Mouse (Mus musculus): ENCODE measurements around the gene Csf3r. TPM values are rescaled to one million over a fixed set of nuclear protein-coding genes. Genes with fewer than 3 reads are reported as not detected.
"Not testable (repeated sequence)": the region's sequence is repeated elsewhere in the genome, so short reads cannot be mapped to it uniquely, and the experiment has no call there.

Gene Csf3r
- 1.1 and 1.4 TPM in 2 replicates for polyA plus RNA-seq (2015; fragmentation: Nextera tagmentation; extraction: Ambion mirVana)

DNA sequence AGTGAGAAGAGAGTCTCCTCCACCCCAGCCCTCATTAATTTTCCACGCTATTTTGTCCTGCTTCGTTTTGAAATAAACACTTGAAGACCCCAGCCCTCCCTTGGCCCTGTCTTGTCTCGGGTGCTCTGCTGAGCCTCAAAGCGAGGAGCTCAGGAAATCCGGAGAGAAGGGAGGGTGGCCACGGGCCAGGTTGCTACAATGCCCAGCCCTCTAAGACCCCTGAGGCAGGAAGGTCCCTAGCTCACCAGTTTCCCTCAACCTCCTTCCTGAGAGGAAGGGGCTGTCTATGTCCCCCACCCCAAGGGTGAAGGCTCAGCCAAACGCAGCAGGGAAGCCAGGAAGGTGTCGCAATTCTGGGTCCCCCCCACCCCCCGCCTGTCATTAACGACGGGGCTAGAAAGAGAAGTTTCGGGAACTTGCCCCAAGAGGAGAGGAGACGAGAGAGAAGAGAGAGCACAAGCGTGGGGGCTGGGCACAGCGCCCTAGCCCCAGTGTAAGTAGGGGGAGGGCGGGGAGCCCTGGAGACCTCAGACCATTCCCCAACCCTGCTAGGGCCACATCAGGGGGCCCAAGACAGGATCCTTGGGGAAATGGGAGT is at the start of gene Csf3r:
Gene Csf3r, plus strand, starts transcription at position 248 of the 598 bp plus-strand sequence.
- no peaks in the 10 kb centered on the region for H3K36me3 ChIP-seq
- H3K9ac ChIP-seq, result no peak within 1 kb of the TSS
- WGBS, result 47% methylated on average over 16 of the region's 16 CpGs
- H3K4me1 ChIP-seq, result no peaks in the 10 kb centered on the region
- no peaks in the 10 kb centered on the region for H3K27me3 ChIP-seq
- no peak within 1 kb of the TSS for H3K4me2 ChIP-seq
- ATAC-seq (replicated peaks; ENCODE audit: low FRiP score), result no peak
- no peak within 1 kb of the TSS for H3K4me3 ChIP-seq (replicated peaks)
- no peaks in the 10 kb centered on the region for H3K9me3 ChIP-seq (replicated peaks)
- no peak within 1 kb of the TSS for H3K27ac ChIP-seq

DNA sequence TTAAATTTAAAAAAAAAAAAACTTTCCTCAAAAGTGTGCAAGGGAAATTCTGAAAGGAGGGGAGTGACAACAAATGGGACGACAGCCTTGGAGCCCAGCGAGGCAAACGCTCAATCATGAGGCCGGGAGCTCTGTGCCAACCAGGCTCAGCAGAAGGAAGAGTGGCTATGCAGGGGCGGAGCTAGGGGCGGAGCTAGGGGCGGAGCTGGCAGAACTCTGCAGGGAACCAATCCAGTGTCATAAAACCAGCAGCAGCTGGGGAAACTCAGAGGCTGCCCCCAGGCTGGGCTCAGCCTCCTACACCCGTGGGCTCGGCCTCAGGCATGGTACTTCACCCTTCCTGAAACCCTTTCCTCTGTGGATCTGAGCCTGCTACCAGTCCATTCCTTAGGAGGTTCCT is 46.6 kb upstream of the Csf3r start:
- Histone ChIP-seq H3K9ac (no peak overlapping the region), H3K4me2 (no peak overlapping the region), H3K9me3 (replicated peaks) (no peaks in the 10 kb centered on the region), H3K4me1 (peaks cover 16% of the 10 kb centered on the region), H3K27me3 (no peaks in the 10 kb centered on the region), H3K4me3 (replicated peaks) (no peak overlapping the region), H3K36me3 (no peaks in the 10 kb centered on the region), H3K27ac (no peak overlapping the region)
- WGBS, result 51% methylated on average over 9 of the region's 9 CpGs
- no peak; the same call in 1 of the 2 replicates for ATAC-seq (replicated peaks; ENCODE audit: low FRiP score)

DNA sequence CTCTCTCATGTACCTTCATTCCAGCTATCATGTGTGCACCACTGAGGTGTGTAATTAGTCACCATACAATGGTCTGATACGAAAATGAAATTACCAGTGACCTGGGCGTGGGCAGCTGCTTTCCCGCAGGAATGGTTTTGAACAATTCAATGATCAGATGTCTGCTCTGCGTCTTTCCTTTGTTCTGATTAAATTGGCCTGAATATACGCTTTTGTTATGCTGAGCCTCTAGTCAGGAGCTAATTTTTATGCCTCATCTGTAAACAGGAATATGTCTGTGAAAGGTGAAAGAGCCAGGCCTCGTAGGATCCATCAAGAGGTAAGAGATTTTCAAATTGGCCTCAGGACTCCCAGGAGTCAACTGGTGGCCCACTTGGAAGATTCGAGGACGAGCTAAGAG is 41.1 kb upstream of the Csf3r start:
- no peaks in the 10 kb centered on the region for H3K36me3 ChIP-seq
- H3K4me3 ChIP-seq (replicated peaks), result no peak overlapping the region
- H3K9me3 ChIP-seq (replicated peaks), result no peaks in the 10 kb centered on the region
- 82% methylated on average over 8 of the region's 8 CpGs for WGBS
- no peak overlapping the region for H3K4me2 ChIP-seq
- no peak for ATAC-seq (replicated peaks; ENCODE audit: low FRiP score)
- peaks cover 2% of the 10 kb centered on the region for H3K27me3 ChIP-seq
- H3K27ac ChIP-seq, result no peak overlapping the region
- no peak overlapping the region for H3K9ac ChIP-seq
- H3K4me1 ChIP-seq, result peaks cover 6% of the 10 kb centered on the region; the same call in 1 of the 2 replicates

DNA sequence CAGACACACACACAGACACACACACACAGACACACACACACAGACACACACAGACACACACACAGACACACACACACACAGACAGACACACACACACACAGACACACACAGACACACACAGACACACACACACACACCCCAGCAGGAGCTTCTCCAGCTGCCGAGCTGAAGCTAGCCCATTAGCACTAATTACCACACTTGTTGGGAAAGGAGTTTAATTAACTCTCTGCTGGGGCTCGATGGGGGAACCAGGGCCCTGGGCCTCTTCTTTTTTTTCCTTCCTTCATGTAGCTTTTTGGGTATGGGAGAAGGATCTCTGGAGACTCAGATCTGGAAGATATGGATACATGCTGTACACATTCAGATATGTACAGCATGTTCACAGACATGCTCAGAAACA is 38.6 kb upstream of the Csf3r start:
- not testable (repeated sequence) for H3K9ac ChIP-seq; ATAC-seq (replicated peaks; ENCODE audit: low FRiP score); H3K36me3 ChIP-seq; H3K4me1 ChIP-seq; H3K9me3 ChIP-seq (replicated peaks); H3K4me3 ChIP-seq (replicated peaks); H3K4me2 ChIP-seq; H3K27ac ChIP-seq
- WGBS, result 29% methylated on average over 2 of the region's 2 CpGs
- peaks cover 17% of the 10 kb centered on the region for H3K27me3 ChIP-seq

DNA sequence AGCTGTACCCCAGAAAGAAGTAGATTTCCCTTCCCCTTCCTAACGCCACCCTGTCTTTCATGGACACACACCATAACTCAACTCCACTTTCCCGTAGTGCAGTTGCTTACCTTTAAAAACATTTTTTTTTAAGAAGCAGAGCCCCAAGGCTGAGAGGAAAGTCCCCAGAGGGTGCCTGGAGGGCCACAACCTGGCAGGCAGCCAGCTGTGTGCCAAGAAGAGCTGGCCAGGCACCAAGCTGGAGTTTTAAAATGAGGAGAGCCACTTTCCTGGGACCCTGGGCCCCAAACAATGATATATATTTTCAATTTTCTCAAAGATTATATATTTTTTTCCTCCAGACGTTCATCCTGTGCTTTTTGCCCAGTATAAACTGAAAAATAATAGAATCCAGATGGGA is 37.3 kb upstream of the Csf3r start:
- no peaks in the 10 kb centered on the region for H3K9me3 ChIP-seq (replicated peaks)
- peaks cover 17% of the 10 kb centered on the region for H3K27me3 ChIP-seq
- H3K4me2 ChIP-seq, result no peak overlapping the region
- WGBS, result 69% methylated on average over 3 of the region's 3 CpGs
- H3K4me3 ChIP-seq (replicated peaks), result no peak overlapping the region
- ATAC-seq (replicated peaks; ENCODE audit: low FRiP score), result no peak
- H3K9ac ChIP-seq, result no peak overlapping the region
- no peaks in the 10 kb centered on the region for H3K36me3 ChIP-seq
- peaks cover 6% of the 10 kb centered on the region; the same call in 1 of the 2 replicates for H3K4me1 ChIP-seq
- no peak overlapping the region for H3K27ac ChIP-seq

DNA sequence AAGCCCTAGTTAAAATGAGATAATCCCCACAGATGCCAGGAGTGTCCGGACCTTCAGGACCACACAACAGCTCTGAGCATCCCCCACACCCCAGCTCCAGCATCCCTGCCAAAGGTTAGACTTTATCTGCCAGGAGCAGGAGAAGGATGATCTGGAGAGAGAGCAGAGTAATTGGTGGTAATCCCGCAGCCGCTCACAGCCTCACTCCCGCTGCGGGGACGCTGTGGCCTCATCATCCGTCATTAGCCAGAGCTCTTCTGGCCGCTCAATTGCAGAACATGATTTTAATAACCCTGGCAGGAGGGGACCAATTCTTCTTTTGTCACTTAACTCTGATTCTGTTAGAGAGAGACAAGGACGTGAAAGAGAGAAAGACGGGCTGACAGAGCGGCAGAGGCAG is 35.3 kb upstream of the Csf3r start:
- no peaks in the 10 kb centered on the region for H3K36me3 ChIP-seq
- 56% methylated on average over 11 of the region's 11 CpGs for WGBS
- peaks cover 17% of the 10 kb centered on the region for H3K27me3 ChIP-seq
- no peak overlapping the region for H3K4me2 ChIP-seq
- H3K4me1 ChIP-seq, result peaks cover 5% of the 10 kb centered on the region; the same call in 1 of the 2 replicates
- H3K9me3 ChIP-seq (replicated peaks), result no peaks in the 10 kb centered on the region
- H3K27ac ChIP-seq, result no peak overlapping the region
- no peak for ATAC-seq (replicated peaks; ENCODE audit: low FRiP score)
- no peak overlapping the region for H3K4me3 ChIP-seq (replicated peaks)
- H3K9ac ChIP-seq, result no peak overlapping the region

DNA sequence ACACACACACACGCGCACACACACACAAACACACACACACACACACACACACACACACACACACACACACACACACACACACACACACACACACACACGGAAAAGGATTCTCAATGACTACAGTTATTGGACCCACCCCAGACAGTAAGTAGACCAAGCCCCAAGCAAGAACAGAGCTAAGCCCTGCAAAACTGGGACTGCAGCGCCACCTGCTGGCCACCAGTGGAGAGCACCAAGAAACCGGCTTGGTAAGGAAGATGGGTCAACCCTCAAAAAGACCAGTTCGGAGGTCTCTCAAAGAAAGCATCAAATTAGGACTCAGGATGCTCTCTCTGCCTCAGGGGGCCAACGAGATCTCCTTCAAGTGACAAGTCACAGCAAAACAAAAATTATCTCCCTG is 34.2 kb upstream of the Csf3r start:
- no peak for ATAC-seq (replicated peaks; ENCODE audit: low FRiP score)
- Histone ChIP-seq H3K9ac (no peak overlapping the region), H3K9me3 (replicated peaks) (no peaks in the 10 kb centered on the region), H3K4me1 (no peaks in the 10 kb centered on the region), H3K27ac (no peak overlapping the region), H3K27me3 (peaks cover 17% of the 10 kb centered on the region), H3K36me3 (no peaks in the 10 kb centered on the region), H3K4me2 (no peak overlapping the region), H3K4me3 (replicated peaks) (no peak overlapping the region)
- 11% methylated on average over 5 of the region's 7 CpGs for WGBS

DNA sequence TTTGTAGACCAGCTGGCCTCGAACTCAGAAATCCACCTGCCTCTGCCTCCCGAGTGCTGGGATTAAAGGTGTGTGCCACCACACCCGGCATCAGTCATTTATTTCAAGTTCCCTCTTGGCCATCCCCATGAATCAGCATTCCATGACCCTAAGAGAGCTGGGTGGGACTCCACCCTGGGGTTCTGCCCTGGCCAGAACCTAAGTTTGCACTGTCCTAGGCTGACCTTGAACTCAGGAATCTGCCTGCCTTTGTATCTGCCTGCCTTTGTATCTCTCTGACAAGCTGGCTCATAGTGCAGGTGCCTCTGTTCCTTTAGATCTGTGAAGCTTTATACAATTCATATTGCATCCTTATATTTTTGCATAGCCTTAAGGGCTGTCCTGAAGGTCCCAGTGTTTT is 32.1 kb upstream of the Csf3r start:
- 77% methylated on average over 3 of the region's 3 CpGs for WGBS
- no peak overlapping the region for H3K4me2 ChIP-seq
- no peak for ATAC-seq (replicated peaks; ENCODE audit: low FRiP score)

DNA sequence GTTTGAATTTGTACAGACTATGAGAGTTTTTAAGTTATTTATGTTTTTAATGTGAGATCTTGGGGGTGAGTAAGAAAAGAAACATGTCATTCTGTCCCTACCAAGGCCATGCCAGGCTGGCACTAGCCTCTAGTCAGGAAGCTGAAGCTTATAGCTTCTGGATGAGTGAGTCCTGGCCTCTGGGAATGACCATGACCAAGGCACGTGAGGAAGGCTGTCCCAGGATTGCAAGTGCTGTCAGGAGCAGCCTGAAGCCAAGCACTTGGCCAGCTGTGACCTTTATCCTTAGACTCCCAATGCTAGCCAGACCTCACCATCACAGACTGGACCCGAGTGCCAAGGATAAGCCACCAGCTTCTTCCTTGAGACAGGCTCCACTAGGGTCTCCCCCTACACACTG is 31.4 kb upstream of the Csf3r start:
- no peak overlapping the region for H3K4me3 ChIP-seq (replicated peaks)
- H3K27me3 ChIP-seq, result peaks cover 17% of the 10 kb centered on the region
- no peak overlapping the region for H3K4me2 ChIP-seq
- no peak for ATAC-seq (replicated peaks; ENCODE audit: low FRiP score)
- peaks cover 3% of the 10 kb centered on the region; the same call in 1 of the 2 replicates for H3K9me3 ChIP-seq (replicated peaks)
- no peaks in the 10 kb centered on the region for H3K36me3 ChIP-seq
- H3K4me1 ChIP-seq, result no peaks in the 10 kb centered on the region
- no peak overlapping the region for H3K27ac ChIP-seq
- H3K9ac ChIP-seq, result no peak overlapping the region
- 30% methylated on average over 2 of the region's 2 CpGs for WGBS

More for the DNA sequence above, 32.1 kb upstream of the Csf3r start:
- H3K27me3 ChIP-seq, result peaks cover 17% of the 10 kb centered on the region
- H3K9ac ChIP-seq, result no peak overlapping the region
- H3K4me1 ChIP-seq, result no peaks in the 10 kb centered on the region
- no peak overlapping the region for H3K4me3 ChIP-seq (replicated peaks)
- no peak overlapping the region for H3K27ac ChIP-seq
- H3K36me3 ChIP-seq, result no peaks in the 10 kb centered on the region
- no peaks in the 10 kb centered on the region for H3K9me3 ChIP-seq (replicated peaks)

DNA sequence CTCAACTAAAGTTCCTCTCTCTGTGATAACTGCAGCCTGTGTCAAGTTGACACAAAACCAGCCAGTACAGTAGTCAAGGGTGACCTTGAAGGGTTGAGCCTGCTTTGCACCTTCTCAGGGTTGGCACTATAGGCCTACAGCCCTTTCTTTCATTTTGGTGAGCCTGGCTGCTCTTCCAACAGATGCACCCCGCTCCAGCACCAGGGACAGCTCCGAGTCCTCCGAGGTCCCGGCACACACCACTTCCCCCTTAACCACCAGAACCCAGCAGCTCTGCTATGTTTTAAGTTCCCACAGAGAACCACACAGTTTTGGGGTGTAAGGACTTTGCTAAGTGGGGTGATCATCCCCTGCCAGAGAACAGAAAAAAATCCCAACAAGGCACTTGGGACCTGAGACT is 27.8 kb upstream of the Csf3r start:
- H3K4me3 ChIP-seq (replicated peaks), result no peak overlapping the region
- ATAC-seq (replicated peaks; ENCODE audit: low FRiP score), result no peak
- peaks cover 9% of the 10 kb centered on the region; the same call in 1 of the 2 replicates for H3K9me3 ChIP-seq (replicated peaks)
- no peaks in the 10 kb centered on the region for H3K27me3 ChIP-seq
- H3K4me1 ChIP-seq, result no peaks in the 10 kb centered on the region
- H3K9ac ChIP-seq, result no peak overlapping the region
- no peaks in the 10 kb centered on the region for H3K36me3 ChIP-seq
- WGBS, result 8% methylated on average over 4 of the region's 4 CpGs
- H3K27ac ChIP-seq, result no peak overlapping the region
- H3K4me2 ChIP-seq, result no peak overlapping the region

DNA sequence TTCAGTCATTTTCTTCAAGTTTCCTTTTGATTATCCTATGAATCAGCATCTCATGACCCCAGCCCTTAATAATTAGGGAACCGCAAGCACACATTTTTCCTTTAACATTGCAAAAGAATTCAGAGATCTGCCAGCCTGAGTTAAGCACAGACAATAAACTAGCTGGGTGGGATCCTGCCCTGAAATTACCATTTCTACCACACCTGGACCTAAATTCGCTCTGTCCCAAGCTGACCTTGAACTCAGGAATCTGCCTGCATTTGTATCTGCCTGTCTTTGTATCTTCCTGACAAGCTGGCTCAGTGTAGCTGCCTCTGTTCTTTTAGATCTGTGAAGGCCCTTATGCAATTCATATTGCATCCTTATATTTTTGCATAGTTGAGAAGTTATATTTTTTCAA is 26.5 kb upstream of the Csf3r start:
- no peak overlapping the region for H3K27ac ChIP-seq
- H3K27me3 ChIP-seq, result no peaks in the 10 kb centered on the region
- no peak overlapping the region for H3K4me2 ChIP-seq
- H3K9me3 ChIP-seq (replicated peaks), result peaks cover 9% of the 10 kb centered on the region; the same call in 1 of the 2 replicates
- no peak overlapping the region for H3K9ac ChIP-seq
- no peak for ATAC-seq (replicated peaks; ENCODE audit: low FRiP score)
- no peaks in the 10 kb centered on the region for H3K36me3 ChIP-seq
- no peak overlapping the region for H3K4me3 ChIP-seq (replicated peaks)
- 90% methylated on average over 2 of the region's 2 CpGs for WGBS
- H3K4me1 ChIP-seq, result no peaks in the 10 kb centered on the region

DNA sequence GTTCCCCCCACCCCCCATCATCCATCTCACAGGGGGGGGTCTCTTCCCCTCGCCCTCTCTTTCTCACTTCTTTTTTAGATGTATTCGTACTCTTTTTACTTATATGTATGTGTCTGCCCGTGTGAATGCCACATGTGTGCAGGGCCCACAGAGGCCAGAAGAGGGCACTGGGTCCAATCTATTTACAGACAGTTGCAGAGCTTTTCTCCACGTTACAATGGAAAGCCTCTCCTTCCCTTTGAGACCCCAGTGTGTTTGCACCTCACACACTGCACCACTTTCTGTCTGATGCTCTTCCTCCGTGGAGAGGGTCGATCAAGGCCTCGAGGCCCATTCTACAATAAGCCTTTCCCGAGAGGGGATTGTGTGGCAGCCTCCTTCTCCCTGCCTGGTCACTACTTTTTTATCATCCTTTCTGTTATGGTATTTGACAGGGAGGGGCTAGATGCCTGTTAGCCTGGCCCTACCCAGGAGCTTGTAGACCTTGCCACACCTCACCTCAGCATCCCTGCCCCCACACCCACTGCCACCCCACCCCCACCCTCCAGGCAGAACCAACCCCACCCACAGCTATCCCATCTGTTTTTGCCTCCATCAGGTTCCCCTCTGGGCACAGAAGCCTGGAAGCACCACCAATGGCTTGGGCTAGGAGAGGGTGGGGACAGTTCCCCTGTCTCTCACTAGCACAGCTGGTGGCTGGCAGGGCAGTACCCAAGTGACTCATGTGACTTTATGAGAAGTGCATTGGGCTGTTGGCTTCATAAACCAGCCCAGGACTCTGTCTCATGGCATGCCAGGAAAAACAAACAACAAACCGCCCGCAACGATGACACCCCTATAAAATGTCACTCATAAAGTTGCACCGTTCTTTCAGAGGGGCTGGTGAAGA is 22.8 kb upstream of the Csf3r start:
- Histone ChIP-seq H3K4me1 (no peaks in the 10 kb centered on the region), H3K27me3 (no peaks in the 10 kb centered on the region), H3K27ac (no peak overlapping the region), H3K4me3 (replicated peaks) (no peak overlapping the region), H3K9ac (no peak overlapping the region), H3K4me2 (no peak overlapping the region), H3K9me3 (replicated peaks) (peaks cover 9% of the 10 kb centered on the region; the same call in 1 of the 2 replicates), H3K36me3 (no peaks in the 10 kb centered on the region)
- 75% methylated on average over 12 of the region's 12 CpGs for WGBS
- no peak for ATAC-seq (replicated peaks; ENCODE audit: low FRiP score)
